Mouse (Mus musculus) cerebellum, postnatal 14 days (tissue): ENCODE measurements around the gene Rorc.

Source experiments
- DNase-seq, 2 experiments: peaks; one replicate each; pipeline ENCODE4 v3.0.0; 2021; ENCODE audit warnings: mixed read lengths in 2 of 2

Gene Rorc

DNA sequence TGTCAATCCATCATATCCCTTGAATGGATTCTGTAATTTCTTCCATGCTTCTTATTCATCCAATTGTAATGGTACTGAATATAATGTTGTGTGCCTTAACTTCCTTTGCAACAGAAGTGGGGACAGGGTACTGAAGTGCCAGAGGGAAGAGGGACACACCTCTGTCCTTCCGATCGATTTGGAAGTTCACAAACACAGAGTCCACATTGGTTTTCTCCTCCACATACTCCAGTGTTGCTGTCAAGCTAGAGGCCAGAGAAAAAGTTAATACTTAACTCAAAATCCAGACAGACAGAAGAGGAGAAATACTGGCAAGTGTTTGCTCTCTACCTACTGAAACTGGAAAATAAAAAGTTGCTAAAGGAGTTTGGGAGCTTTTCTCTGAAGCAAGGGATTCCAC is 61.7 kb downstream of the Rorc start:
- no peak for DNase-seq

- DNase-seq, result no peak
Observed at GRCm38 (mm10) chr3:94436420-94436819, 63.8 kb downstream of the Rorc start.

DNA sequence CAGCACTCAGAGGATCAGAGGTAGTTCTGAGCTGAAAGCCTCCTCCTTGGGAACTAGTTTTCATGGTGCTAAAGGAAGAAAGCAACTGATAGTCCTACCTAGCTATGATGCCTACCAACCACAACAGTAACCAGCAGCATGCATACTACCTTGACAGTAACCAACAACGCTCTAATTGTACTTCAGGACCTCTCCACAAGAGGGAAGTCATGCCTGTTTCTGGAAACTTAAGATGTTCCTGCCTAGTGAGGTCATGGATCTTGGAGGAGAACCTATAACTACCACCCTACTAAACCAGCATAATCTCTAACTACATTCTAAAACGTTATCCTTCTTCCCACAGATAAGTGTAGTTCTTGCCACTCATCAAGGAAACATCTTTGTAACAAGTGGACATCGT is 68.6 kb downstream of the Rorc start:
- DNase-seq, result peak; percentile 43 to 44

DNA sequence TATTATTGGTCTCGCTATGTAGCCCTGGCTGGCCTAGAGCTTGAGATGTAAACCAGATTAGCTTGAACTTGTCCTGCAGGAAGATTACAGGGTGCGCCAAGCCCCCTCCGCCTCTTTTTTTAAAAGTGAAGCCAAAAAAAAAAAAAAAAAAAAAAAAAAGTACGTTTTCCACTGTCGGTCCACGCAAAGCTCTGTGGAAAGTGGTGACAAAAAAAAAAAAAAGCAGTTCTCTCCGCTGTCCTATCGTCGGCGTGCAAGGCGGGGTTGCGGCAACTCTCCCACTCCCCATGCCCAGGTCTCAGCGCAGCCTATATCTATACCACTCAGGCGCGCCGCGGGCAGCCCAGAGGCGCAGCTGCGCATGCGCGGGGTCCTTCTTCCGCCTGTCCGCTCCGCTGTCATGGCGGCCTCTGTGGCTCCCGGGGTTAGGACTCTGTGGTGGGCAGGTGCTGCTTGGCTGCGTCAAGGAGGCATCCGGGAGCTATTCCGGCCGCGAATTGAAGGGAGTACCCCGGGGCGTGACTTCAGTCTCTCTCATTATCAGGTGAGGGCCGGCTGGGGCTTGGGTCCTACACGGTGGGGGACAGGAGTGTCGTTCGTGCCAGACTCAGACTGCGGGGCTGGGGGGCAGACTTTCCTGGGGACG is 70.5 kb downstream of the Rorc start, which contains the start of gene Mrpl9:
Gene Mrpl9, plus strand, starts transcription at position 368 of the 646 bp plus-strand sequence.
- peak; percentile 98 for DNase-seq

- DNase-seq, result no peak
Observed at GRCm38 (mm10) chr3:94443597-94443964, 71.0 kb downstream of the Rorc start, which contains the start of gene Oaz3. Oaz3 (minus strand) TSS chr3:94443915.
